Mouse (Mus musculus): ENCODE data around the gene Tnik. TPM values are rescaled to one million over a fixed set of nuclear protein-coding genes. Genes with fewer than 3 reads are reported as not detected.

Gene Tnik
- total and polyA plus RNA-seq, 2 experiments from 2014 or later, result 58.2 to 118 TPM

DNA sequence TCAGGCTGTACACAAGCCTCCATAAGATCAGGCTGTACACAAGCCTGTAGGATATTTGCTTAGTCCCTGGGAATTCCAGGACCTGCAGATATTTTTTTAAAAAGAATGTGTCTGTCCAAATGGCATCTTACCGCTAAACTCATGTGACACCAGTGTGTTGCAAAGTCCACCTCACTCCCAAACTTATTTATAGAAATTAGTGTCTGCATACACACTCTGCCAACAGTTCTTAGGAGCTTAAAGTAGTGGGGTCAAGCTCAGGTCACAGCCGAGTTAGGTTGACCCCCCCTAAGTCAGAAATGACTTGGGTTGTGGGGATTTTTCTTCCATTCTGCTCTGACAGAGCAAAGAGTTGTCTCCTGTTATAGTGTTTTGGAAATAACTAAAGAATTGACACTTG lies 168.4 kb downstream of the Tnik start:
- no peak for ATAC-seq (ENCODE audit: low FRiP score)
- no peak for DNase-seq (ENCODE audit: low spot score)
- TF ChIP-seq CTCF (IDR thresholded peaks at IDR 0.05), result no peak

DNA sequence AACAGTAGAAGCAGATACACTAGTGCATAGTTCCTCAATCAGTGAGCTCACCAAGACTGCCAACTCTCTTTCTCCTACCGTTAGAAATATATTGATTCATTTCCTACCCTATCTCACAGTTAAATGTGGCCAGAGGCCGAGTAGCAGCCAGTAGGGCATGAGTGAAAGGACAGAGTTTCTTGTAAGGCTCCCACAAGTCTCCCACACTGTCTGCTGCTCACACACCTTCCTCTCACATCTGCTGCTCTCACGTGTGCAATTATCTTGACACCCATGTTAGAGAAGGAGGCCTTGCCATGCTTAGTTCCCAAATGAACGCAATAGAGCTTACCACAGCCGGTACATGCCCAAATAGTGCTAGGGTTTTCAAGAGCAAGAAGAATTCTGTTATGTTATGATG lies 169.3 kb downstream of the Tnik start:
- H3K36me3 ChIP-seq (ENCODE audit: insufficient read depth, low read length), result no peaks in the 10 kb centered on the region
- DNase-seq (ENCODE audit: low spot score) (no peak), ATAC-seq (ENCODE audit: low FRiP score) (no peak)
- WGBS, result 90% methylated on average over 5 of the region's 5 CpGs
- no peak overlapping the region for H3K27ac ChIP-seq (ENCODE audit: low read depth, low read length)
- H3K4me2 ChIP-seq (ENCODE audit: low read depth, low read length, poor library complexity, severe bottlenecking), result no peak overlapping the region
- H3K9me3 ChIP-seq (ENCODE audit: low read length), result no peaks in the 10 kb centered on the region
- H3K9ac ChIP-seq (replicated peaks; ENCODE audit: low read length, poor library complexity, severe bottlenecking), result no peak overlapping the region
- H3K4me1 ChIP-seq (ENCODE audit: insufficient read depth, low read length), result no peaks in the 10 kb centered on the region; the same call in 1 of the 2 replicates
- H3K27me3 ChIP-seq (ENCODE audit: insufficient read depth, low read length), result no peaks in the 10 kb centered on the region
- H3K4me3 ChIP-seq (ENCODE audit: low read depth, low read length), result no peak overlapping the region
- TF ChIP-seq CTCF (IDR thresholded peaks at IDR 0.05), result no peak

More for the DNA sequence above, 168.4 kb downstream of the Tnik start:
- Histone ChIP-seq H3K4me1 (ENCODE audit: insufficient read depth, low read length) (no peaks in the 10 kb centered on the region; the same call in 1 of the 2 replicates), H3K9ac (replicated peaks; ENCODE audit: low read length, poor library complexity, severe bottlenecking) (no peak overlapping the region), H3K27me3 (ENCODE audit: insufficient read depth, low read length) (no peaks in the 10 kb centered on the region), H3K36me3 (ENCODE audit: insufficient read depth, low read length) (no peaks in the 10 kb centered on the region), H3K27ac (ENCODE audit: low read depth, low read length) (no peak overlapping the region), H3K4me2 (ENCODE audit: low read depth, low read length, poor library complexity, severe bottlenecking) (no peak overlapping the region), H3K4me3 (ENCODE audit: low read depth, low read length) (no peak overlapping the region), H3K9me3 (ENCODE audit: low read length) (no peaks in the 10 kb centered on the region)
- WGBS, result 85% methylated on average over 2 of the region's 2 CpGs

- ATAC-seq (ENCODE audit: low FRiP score) (no peak), DNase-seq (ENCODE audit: low spot score) (no peak)
- Histone ChIP-seq H3K27me3 (ENCODE audit: insufficient read depth, low read length) (no peaks in the 10 kb centered on the region), H3K4me3 (ENCODE audit: low read depth, low read length) (no peak overlapping the region), H3K27ac (ENCODE audit: low read depth, low read length) (no peak overlapping the region), H3K9ac (replicated peaks; ENCODE audit: low read length, poor library complexity, severe bottlenecking) (no peak overlapping the region), H3K4me2 (ENCODE audit: low read depth, low read length, poor library complexity, severe bottlenecking) (no peak overlapping the region), H3K36me3 (ENCODE audit: insufficient read depth, low read length) (no peaks in the 10 kb centered on the region), H3K9me3 (ENCODE audit: low read length) (no peaks in the 10 kb centered on the region), H3K4me1 (ENCODE audit: insufficient read depth, low read length) (no peaks in the 10 kb centered on the region; the same call in 1 of the 2 replicates)
- no peak for TF ChIP-seq CTCF (IDR thresholded peaks at IDR 0.05)
- 88% methylated on average over 5 of the region's 5 CpGs for WGBS
Measured at GRCm38 (mm10) chr3:28435478-28435877, 172.5 kb downstream of the Tnik start.

DNA sequence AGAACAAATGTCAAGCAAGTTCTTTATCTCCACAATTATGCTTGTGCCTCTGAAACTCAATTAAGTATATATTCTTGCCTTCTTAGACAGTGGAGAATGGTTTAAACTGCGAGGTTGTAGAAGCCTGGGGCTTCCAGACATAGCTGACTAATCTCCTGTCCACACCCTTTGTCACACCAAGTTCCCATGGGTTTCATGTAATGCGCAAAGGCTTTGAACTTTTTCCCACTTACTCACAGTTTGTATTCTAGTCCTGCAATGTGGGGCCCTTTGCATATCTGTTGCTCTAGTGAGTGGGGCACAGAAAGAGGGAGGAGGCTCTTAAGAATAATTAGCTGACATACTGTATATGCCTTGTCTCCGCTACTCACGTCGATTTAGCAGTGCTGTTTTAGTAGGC lies 174.4 kb downstream of the Tnik start:
- Histone ChIP-seq H3K27ac (ENCODE audit: low read depth, low read length) (no peak overlapping the region), H3K27me3 (ENCODE audit: insufficient read depth, low read length) (no peaks in the 10 kb centered on the region), H3K9me3 (ENCODE audit: low read length) (no peaks in the 10 kb centered on the region), H3K9ac (replicated peaks; ENCODE audit: low read length, poor library complexity, severe bottlenecking) (no peak overlapping the region), H3K4me3 (ENCODE audit: low read depth, low read length) (no peak overlapping the region), H3K4me1 (ENCODE audit: insufficient read depth, low read length) (no peaks in the 10 kb centered on the region; the same call in 1 of the 2 replicates), H3K4me2 (ENCODE audit: low read depth, low read length, poor library complexity, severe bottlenecking) (no peak overlapping the region), H3K36me3 (ENCODE audit: insufficient read depth, low read length) (no peaks in the 10 kb centered on the region)
- TF ChIP-seq CTCF (IDR thresholded peaks at IDR 0.05), result no peak
- no peak for ATAC-seq (ENCODE audit: low FRiP score)
- DNase-seq (ENCODE audit: low spot score), result no peak
- 76% methylated on average over 5 of the region's 5 CpGs for WGBS

- Histone ChIP-seq H3K9ac (replicated peaks; ENCODE audit: low read length, poor library complexity, severe bottlenecking) (no peak overlapping the region), H3K9me3 (ENCODE audit: low read length) (no peaks in the 10 kb centered on the region), H3K4me2 (ENCODE audit: low read depth, low read length, poor library complexity, severe bottlenecking) (no peak overlapping the region), H3K4me3 (ENCODE audit: low read depth, low read length) (no peak overlapping the region), H3K27me3 (ENCODE audit: insufficient read depth, low read length) (no peaks in the 10 kb centered on the region), H3K27ac (ENCODE audit: low read depth, low read length) (no peak overlapping the region), H3K36me3 (ENCODE audit: insufficient read depth, low read length) (no peaks in the 10 kb centered on the region), H3K4me1 (ENCODE audit: insufficient read depth, low read length) (no peaks in the 10 kb centered on the region)
- DNase-seq (ENCODE audit: low spot score) (peak; percentile 44), ATAC-seq (ENCODE audit: low FRiP score) (no peak)
- 67% methylated on average over 4 of the region's 4 CpGs for WGBS
- TF ChIP-seq CTCF (IDR thresholded peaks at IDR 0.05), result no peak
Measured at GRCm38 (mm10) chr3:28441545-28441944, 178.5 kb downstream of the Tnik start.

- no peak for TF ChIP-seq CTCF (IDR thresholded peaks at IDR 0.05)
- Histone ChIP-seq H3K4me3 (ENCODE audit: low read depth, low read length) (no peak overlapping the region), H3K36me3 (ENCODE audit: insufficient read depth, low read length) (no peaks in the 10 kb centered on the region), H3K4me1 (ENCODE audit: insufficient read depth, low read length) (no peaks in the 10 kb centered on the region), H3K4me2 (ENCODE audit: low read depth, low read length, poor library complexity, severe bottlenecking) (no peak overlapping the region), H3K9ac (replicated peaks; ENCODE audit: low read length, poor library complexity, severe bottlenecking) (no peak overlapping the region), H3K27ac (ENCODE audit: low read depth, low read length) (no peak overlapping the region), H3K27me3 (ENCODE audit: insufficient read depth, low read length) (no peaks in the 10 kb centered on the region), H3K9me3 (ENCODE audit: low read length) (no peaks in the 10 kb centered on the region)
- ATAC-seq (ENCODE audit: low FRiP score) (no peak), DNase-seq (ENCODE audit: low spot score) (no peak)
- 90% methylated on average over 4 of the region's 4 CpGs for WGBS
Measured at GRCm38 (mm10) chr3:28442116-28442515, 179.1 kb downstream of the Tnik start.
